Mouse (Mus musculus) neural tube, embryonic 11.5 days (tissue): ENCODE data around the gene Tnfrsf8. TPM values are rescaled to one million over a fixed set of nuclear protein-coding genes. Genes with fewer than 3 reads are reported as not detected.

Experiments
- ATAC-seq: fragments of 200-750 bp; cut with Nextera tagmentation; 2 replicates; pipeline ENCODE4 v1.8.0; 2017; ENCODE audit warnings: moderate number of reproducible peaks, mild to moderate bottlenecking, moderate TSS enrichment, moderate library complexity; ENCODE audit not compliant: insufficient read depth, low FRiP score, low TSS enrichment
- DNase-seq: peaks from one replicate; pipeline ENCODE4 v3.0.0-alpha.2; 2015; ENCODE audit warnings: low spot score
- H3K27ac ChIP-seq: fragments of 300-500 bp; sonication (generic); 2 replicates; pipeline ENCODE4 v1.5.1; 2014; ENCODE audit warnings: low read depth, mild to moderate bottlenecking, low read length
- H3K27me3 ChIP-seq: fragments of 300-500 bp; sonication (generic); 2 replicates; pipeline ENCODE4 v1.6.1; 2014; ENCODE audit warnings: mild to moderate bottlenecking, low read length, mixed read lengths; ENCODE audit not compliant: control insufficient read depth, insufficient read depth
- H3K36me3 ChIP-seq: fragments of 300-500 bp; sonication (generic); 2 replicates; pipeline ENCODE4 v1.6.1; 2014; ENCODE audit warnings: mild to moderate bottlenecking, low read length, moderate library complexity, mixed read lengths; ENCODE audit not compliant: control insufficient read depth, insufficient read depth
- H3K4me1 ChIP-seq: fragments of 300-500 bp; sonication (generic); 2 replicates; pipeline ENCODE4 v1.6.1; 2014; ENCODE audit warnings: low read length, mixed read lengths; ENCODE audit not compliant: control insufficient read depth, insufficient read depth
- H3K4me2 ChIP-seq: fragments of 300-500 bp; sonication (generic); 2 replicates; pipeline ENCODE4 v1.6.1; 2014; ENCODE audit warnings: low read depth, mild to moderate bottlenecking, moderate library complexity
- H3K4me3 ChIP-seq: fragments of 300-500 bp; sonication (generic); 2 replicates; pipeline ENCODE4 v1.5.1; 2014; ENCODE audit warnings: low read depth, low read length
- H3K9ac ChIP-seq: fragments of 300-500 bp; sonication (generic); 2 replicates; pipeline ENCODE4 v1.6.1; 2014; ENCODE audit warnings: mild to moderate bottlenecking, low read length
- H3K9me3 ChIP-seq: fragments of 300-500 bp; sonication (generic); 2 replicates; pipeline ENCODE4 v1.6.1; 2016; ENCODE audit warnings: low read length; ENCODE audit not compliant: control insufficient read depth
- WGBS: fragments of 180-500 bp; shearing (Covaris S2); extraction: QIAGEN DNeasy Blood & Tissue Kit; methylation state at CpG from one replicate; pipeline ENCODE4 v1.1.7; 2014; 5-methylcytosine and 5-hydroxymethylcytosine counted together
- polyA plus RNA-seq: library from polyadenylated mRNA; unstranded; fragments of >200 nt; fragmentation: Nextera tagmentation; extraction: Ambion mirVana; gene quantifications from 2 replicates; pipeline ENCODE4 v1.2.1, GENCODE M21; 2014

Tnfrsf8 gene
- polyA plus RNA-seq, 1 experiment from 2014 or later, result 0.21 TPM

DNA sequence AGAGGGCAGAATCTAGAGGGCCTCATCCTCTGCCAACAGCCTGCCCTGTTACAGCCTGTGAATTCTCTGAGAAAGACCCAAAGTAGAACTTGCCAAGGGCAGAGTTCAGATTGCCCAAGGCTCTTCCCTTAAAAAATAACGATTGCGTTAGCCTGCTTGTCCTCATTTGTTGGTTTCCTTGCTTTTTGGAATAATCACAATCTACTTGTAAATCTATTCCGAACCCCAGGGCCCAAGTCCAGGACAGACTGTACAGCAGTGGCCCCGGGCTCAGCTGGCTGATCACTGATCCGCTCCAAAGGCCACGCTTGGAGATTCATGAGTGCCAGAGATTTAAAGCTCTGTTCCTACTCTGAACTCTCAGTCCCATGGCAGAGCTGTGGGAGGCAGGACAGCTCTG lies 34.0 kb downstream of the Tnfrsf8 start:
- no peak for ATAC-seq
- 88% methylated on average over 6 of the region's 6 CpGs for WGBS

DNA sequence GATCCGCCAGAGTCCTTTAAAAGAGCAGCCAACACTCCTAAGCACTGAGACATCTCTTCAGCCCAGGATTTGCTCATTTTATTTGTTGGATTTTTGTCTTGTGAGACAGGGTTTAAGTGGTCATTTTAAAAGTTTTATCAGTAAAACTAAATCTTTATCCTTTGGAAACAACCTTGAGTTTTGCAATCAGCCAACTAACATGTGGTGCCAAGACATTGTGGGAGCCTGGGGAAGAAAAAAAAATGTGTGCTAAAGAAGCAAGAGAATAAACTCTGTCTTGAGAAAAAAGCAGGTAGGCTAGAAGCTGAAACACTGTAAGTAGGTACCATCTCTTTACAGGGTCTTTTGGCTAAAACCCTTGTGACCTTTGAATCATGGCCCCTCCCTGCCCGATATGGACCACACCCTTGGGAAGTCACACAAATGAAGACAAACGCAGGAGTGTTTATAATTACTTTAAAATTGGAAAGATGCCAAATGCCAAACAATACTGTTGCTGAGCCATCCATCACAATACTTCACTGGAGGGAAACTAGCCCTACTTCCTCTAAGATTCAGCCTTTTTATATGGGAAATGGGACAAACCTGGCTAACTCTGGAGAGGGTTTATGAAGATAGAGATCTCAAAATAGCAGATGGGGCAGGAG lies 36.1 kb downstream of the Tnfrsf8 start:
- Histone ChIP-seq H3K4me1 (no peaks in the 10 kb centered on the region), H3K9ac (no peak overlapping the region), H3K4me3 (no peak overlapping the region), H3K9me3 (no peaks in the 10 kb centered on the region), H3K27me3 (no peaks in the 10 kb centered on the region), H3K36me3 (no peaks in the 10 kb centered on the region), H3K4me2 (no peak overlapping the region), H3K27ac (no peak overlapping the region)
- no peak for ATAC-seq
- DNase-seq, result no peak
- 80% methylated on average over 3 of the region's 3 CpGs for WGBS

More for the DNA sequence above, 34.0 kb downstream of the Tnfrsf8 start:
- Histone ChIP-seq H3K9me3 (no peaks in the 10 kb centered on the region), H3K9ac (no peak overlapping the region), H3K27ac (no peak overlapping the region), H3K4me2 (no peak overlapping the region), H3K27me3 (no peaks in the 10 kb centered on the region), H3K4me1 (no peaks in the 10 kb centered on the region), H3K36me3 (no peaks in the 10 kb centered on the region), H3K4me3 (no peak overlapping the region)
- no peak for DNase-seq

DNA sequence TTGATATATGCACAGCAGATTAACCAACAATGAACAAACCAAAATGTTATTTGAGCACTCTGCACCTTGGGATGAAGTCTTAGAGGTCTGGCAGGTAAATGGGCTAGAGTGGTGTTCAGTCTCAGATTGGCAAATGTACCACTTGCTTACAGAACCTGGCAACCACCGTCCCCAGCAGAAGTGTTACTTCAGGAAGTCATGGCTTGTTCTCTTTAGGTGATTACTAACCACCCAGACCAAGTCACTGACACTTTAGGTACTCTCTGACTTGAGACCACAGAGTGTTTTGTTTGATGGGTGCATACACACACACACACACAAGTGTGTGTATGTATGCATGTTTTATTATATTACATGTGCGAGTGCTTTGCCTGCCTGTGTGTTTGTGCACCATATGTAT lies 36.7 kb downstream of the Tnfrsf8 start:
- H3K27ac ChIP-seq, result no peak overlapping the region
- 88% methylated on average over 2 of the region's 2 CpGs for WGBS
- no peaks in the 10 kb centered on the region for H3K9me3 ChIP-seq
- H3K9ac ChIP-seq, result no peak overlapping the region
- H3K4me1 ChIP-seq, result no peaks in the 10 kb centered on the region
- H3K4me3 ChIP-seq, result no peak overlapping the region
- DNase-seq (no peak), ATAC-seq (no peak)
- H3K27me3 ChIP-seq, result no peaks in the 10 kb centered on the region
- no peak overlapping the region for H3K4me2 ChIP-seq
- no peaks in the 10 kb centered on the region for H3K36me3 ChIP-seq

DNA sequence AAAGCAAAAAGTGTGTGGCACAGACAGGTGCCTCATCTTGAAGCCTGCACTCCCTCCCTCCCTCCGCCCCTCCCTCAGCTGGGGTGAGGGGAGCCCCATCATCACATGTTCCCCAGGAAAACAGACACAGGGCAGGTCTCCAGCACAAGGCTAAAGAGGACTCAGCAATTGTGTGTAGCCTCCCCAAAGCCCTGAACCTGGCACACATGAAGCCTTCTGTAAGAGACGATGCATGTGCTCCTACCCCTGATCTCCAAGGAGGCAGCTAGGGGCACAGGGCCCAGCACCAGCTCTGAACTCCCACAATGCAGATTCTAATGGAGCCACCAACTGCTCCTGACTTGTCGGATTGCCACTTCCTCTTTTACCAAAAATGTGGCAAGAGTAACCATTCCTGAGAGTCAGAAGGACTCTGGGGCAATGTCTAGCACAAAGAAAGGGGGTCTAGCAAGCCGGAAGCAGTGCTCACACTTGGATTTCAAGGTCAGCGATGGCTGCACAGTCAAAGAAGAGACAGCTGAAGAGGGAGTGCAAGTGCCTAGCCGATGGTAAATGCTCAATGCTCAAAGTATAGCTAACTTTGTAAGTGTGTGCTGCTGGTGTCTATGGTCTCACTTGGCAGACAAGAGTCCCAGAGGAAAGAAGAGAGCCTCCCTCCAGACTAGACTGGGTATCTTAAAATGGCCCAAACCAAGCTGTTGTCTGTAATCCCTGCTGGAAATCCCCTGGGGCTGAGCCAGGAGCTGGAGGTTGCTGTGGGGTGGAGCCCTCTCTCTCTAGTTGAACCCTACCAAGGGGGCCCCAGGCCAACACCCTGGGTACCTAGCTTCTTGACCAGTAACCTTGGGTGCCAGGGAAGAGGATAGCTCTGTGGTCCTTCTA lies 38.4 kb downstream of the Tnfrsf8 start:
- H3K4me2 ChIP-seq, result no peak overlapping the region
- 88% methylated on average over 6 of the region's 6 CpGs for WGBS
- no peaks in the 10 kb centered on the region for H3K9me3 ChIP-seq
- ATAC-seq, result no peak
- no peak for DNase-seq
- H3K4me3 ChIP-seq, result no peak overlapping the region
- H3K36me3 ChIP-seq, result no peaks in the 10 kb centered on the region
- H3K9ac ChIP-seq, result no peak overlapping the region
- no peaks in the 10 kb centered on the region for H3K27me3 ChIP-seq
- H3K27ac ChIP-seq, result no peak overlapping the region
- no peaks in the 10 kb centered on the region for H3K4me1 ChIP-seq

DNA sequence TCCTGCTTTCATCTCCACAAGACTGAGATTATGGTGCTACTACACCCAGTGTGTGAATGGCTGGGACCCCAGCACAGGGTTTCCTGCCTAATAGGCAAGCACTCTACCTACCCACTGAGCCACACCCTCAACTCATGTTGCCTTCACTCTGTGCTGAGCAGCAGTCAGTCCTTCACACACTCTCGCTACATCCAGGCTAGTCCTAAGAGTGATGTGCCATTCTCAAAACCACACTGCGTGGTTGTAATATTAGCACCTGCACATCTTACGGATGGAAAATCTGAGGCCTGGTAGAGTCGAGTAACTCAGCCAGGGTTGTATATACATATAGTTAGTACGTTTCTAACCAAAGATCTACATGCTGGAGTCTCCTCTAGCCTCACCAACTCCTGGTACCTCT lies 40.1 kb downstream of the Tnfrsf8 start:
- H3K36me3 ChIP-seq, result no peaks in the 10 kb centered on the region
- ATAC-seq (no peak), DNase-seq (no peak)
- H3K27ac ChIP-seq, result no peak overlapping the region
- H3K9ac ChIP-seq, result no peak overlapping the region
- H3K4me2 ChIP-seq, result no peak overlapping the region
- 89% methylated on average over 5 of the region's 5 CpGs for WGBS
- no peaks in the 10 kb centered on the region for H3K4me1 ChIP-seq
- no peaks in the 10 kb centered on the region for H3K27me3 ChIP-seq
- no peaks in the 10 kb centered on the region for H3K9me3 ChIP-seq
- H3K4me3 ChIP-seq, result no peak overlapping the region

DNA sequence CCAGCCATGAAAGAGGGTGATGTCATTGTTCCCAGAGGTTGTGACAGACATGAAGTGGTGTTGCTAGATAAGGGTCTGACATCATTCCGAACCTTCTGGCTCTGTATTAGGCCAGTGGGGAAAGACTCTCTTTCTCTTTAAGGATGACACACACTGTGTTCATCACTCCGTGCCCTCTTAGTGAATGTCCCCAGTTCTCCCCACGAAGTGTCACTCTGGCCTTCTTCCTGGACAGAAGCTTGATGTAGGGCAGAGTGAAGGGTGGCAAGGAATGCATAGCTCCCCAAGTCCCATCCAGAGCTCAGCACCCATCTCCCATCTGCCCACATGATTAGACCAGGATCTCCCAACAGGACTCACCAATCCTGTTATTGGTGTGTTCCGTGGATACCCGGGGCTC lies 41.0 kb downstream of the Tnfrsf8 start:
- 91% methylated on average over 5 of the region's 5 CpGs for WGBS
- no peaks in the 10 kb centered on the region for H3K27me3 ChIP-seq

DNA sequence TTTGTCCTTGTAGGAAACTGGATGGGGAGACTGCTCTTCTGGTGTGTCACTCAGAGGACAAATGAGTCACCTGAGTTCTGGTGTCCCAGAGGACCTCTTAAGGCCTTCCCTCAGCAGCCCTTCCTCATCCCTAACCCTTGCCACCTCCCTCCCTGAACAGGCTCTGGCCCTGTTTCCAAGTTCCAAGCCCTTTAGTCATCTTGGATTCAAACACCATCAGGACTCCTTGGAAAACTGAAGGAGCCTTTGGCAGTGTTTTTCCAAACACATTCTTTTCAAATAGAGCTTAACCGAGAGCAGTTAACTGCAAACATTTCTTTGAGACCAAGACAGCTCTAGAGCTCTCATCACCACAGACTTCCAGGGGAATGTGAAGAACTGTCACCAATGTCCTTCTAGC lies 42.2 kb downstream of the Tnfrsf8 start:
- Histone ChIP-seq H3K4me3 (no peak overlapping the region), H3K27ac (no peak overlapping the region), H3K9ac (no peak overlapping the region), H3K27me3 (no peaks in the 10 kb centered on the region), H3K4me2 (no peak overlapping the region), H3K36me3 (no peaks in the 10 kb centered on the region), H3K9me3 (no peaks in the 10 kb centered on the region), H3K4me1 (no peaks in the 10 kb centered on the region)
- 91% methylated on average over 1 of the region's 1 CpGs for WGBS
- no peak for ATAC-seq
- DNase-seq, result no peak

More for the DNA sequence above, 41.0 kb downstream of the Tnfrsf8 start:
- no peak overlapping the region for H3K4me2 ChIP-seq
- ATAC-seq (no peak), DNase-seq (no peak)
- no peak overlapping the region for H3K4me3 ChIP-seq
- H3K36me3 ChIP-seq, result no peaks in the 10 kb centered on the region
- no peak overlapping the region for H3K9ac ChIP-seq
- H3K4me1 ChIP-seq, result no peaks in the 10 kb centered on the region
- H3K27ac ChIP-seq, result no peak overlapping the region
- no peaks in the 10 kb centered on the region for H3K9me3 ChIP-seq

DNA sequence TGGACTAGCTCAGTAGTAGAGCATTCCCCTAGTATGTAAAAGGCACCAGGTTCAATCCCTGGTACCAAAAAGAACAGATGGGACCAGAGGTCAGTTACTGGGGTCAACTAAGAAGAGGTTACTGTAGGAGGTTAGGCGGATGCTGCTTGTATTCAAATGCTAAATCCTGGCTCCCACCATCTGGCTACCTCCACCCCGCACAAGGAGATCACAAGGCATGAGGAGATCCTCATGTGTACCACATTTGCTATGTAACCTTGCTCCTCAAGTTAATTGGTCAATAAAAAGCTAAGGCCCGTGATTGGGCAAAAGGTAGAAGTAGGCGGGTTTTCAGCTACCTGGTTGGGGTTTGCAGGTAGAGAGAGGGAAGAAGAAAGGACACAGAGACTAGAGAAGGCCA lies 43.3 kb downstream of the Tnfrsf8 start:
- no peak for ATAC-seq
- Histone ChIP-seq H3K4me3 (no peak overlapping the region), H3K27ac (no peak overlapping the region), H3K9ac (no peak overlapping the region), H3K27me3 (no peaks in the 10 kb centered on the region), H3K9me3 (no peaks in the 10 kb centered on the region), H3K4me1 (no peaks in the 10 kb centered on the region), H3K4me2 (no peak overlapping the region), H3K36me3 (no peaks in the 10 kb centered on the region)
- DNase-seq, result no peak
- WGBS, result 74% methylated on average over 4 of the region's 4 CpGs

DNA sequence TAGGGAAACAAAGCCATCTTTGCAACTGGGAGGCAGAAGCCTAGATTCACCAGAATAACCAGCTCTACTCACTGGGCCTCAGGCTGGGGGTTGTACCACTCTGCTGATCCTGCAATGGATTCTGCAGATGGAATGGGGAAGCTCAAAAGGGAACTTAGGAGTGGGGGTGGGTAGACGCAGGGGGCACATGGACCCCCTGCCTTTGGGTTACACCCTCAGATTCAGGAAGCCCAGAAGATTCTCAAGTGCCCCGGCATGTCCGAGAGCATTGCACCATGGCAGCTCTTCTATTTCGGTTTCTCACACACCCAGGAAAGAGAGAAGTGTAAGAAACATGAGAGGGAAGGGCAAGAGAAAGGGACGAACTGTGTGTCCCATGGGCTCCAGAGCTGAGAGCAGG lies 44.8 kb downstream of the Tnfrsf8 start:
- Histone ChIP-seq H3K9ac (no peak overlapping the region), H3K9me3 (no peaks in the 10 kb centered on the region), H3K4me3 (no peak overlapping the region), H3K4me2 (no peak overlapping the region), H3K36me3 (no peaks in the 10 kb centered on the region), H3K4me1 (no peaks in the 10 kb centered on the region), H3K27ac (no peak overlapping the region), H3K27me3 (no peaks in the 10 kb centered on the region)
- no peak for ATAC-seq
- 80% methylated on average over 5 of the region's 5 CpGs for WGBS
- no peak for DNase-seq
